Mouse (Mus musculus): ENCODE measurements around the gene Xcl1. TPM values are rescaled to one million over a fixed set of nuclear protein-coding genes. Genes with fewer than 3 reads are reported as not detected.
A peak's percentile ranks its signal among the peaks of the same experiment; 100 is the strongest.

The Xcl1 gene
- polyA plus RNA-seq, 1 experiment from 2014 or later: 0.52 TPM

- no peaks in the 10 kb centered on the region for H3K9me3 ChIP-seq
- no peaks in the 10 kb centered on the region for H3K27me3 ChIP-seq
- peak overlapping the region; percentile 46 for H3K4me3 ChIP-seq
- H3K4me2 ChIP-seq: peak overlapping the region; percentile 89
- H3K27ac ChIP-seq: no peak overlapping the region
- 32% methylated on average over 7 of the region's 7 CpGs for WGBS
- H3K9ac ChIP-seq: no peak overlapping the region
- no peaks in the 10 kb centered on the region for H3K36me3 ChIP-seq
- peaks cover 10% of the 10 kb centered on the region; the same call in 1 of the 2 replicates for H3K4me1 ChIP-seq
- no peak for ATAC-seq (ENCODE audit: borderline replicate concordance, extremely low read depth, low FRiP score, low TSS enrichment)
Measured at GRCm38 (mm10) chr1:164899506-164899905, 35.8 kb downstream of the Xcl1 start.

- Histone ChIP-seq H3K36me3 (no peaks in the 10 kb centered on the region), H3K9ac (peak overlapping the region; percentile 38; the same call in 1 of the 2 replicates), H3K4me2 (peak overlapping the region; percentile 89), H3K9me3 (no peaks in the 10 kb centered on the region), H3K4me3 (peak overlapping the region; percentile 46), H3K27ac (no peak overlapping the region), H3K4me1 (peaks cover 10% of the 10 kb centered on the region; the same call in 1 of the 2 replicates), H3K27me3 (no peaks in the 10 kb centered on the region)
- WGBS: under 1% methylated on average over 22 of the region's 22 CpGs
- ATAC-seq (ENCODE audit: borderline replicate concordance, extremely low read depth, low FRiP score, low TSS enrichment): peak; percentile 89
Measured at GRCm38 (mm10) chr1:164898846-164899351, 36.4 kb downstream of the Xcl1 start.

- no peak overlapping the region for H3K9ac ChIP-seq
Measured at GRCm38 (mm10) chr1:164897163-164897817, 38.0 kb downstream of the Xcl1 start.

GRCm38 (mm10) chr1:164896211-164897145, 38.8 kb downstream of the Xcl1 start:
- no peaks in the 10 kb centered on the region for H3K36me3 ChIP-seq
- no peak overlapping the region for H3K4me3 ChIP-seq
- H3K4me2 ChIP-seq: no peak overlapping the region; the same call in 1 of the 2 replicates
- H3K9me3 ChIP-seq: no peaks in the 10 kb centered on the region
- H3K9ac ChIP-seq: no peak overlapping the region
- H3K4me1 ChIP-seq: peaks cover 10% of the 10 kb centered on the region; the same call in 1 of the 2 replicates
- no peaks in the 10 kb centered on the region for H3K27me3 ChIP-seq
- 38% methylated on average over 16 of the region's 16 CpGs for WGBS
- H3K27ac ChIP-seq: no peak overlapping the region
- peak; percentile 74; the same call in 1 of the 2 replicates for ATAC-seq (ENCODE audit: borderline replicate concordance, extremely low read depth, low FRiP score, low TSS enrichment)

More at GRCm38 (mm10) chr1:164897163-164897817, 38.0 kb downstream of the Xcl1 start:
- Histone ChIP-seq H3K36me3 (no peaks in the 10 kb centered on the region), H3K27ac (no peak overlapping the region), H3K4me3 (no peak overlapping the region), H3K4me2 (no peak overlapping the region), H3K27me3 (no peaks in the 10 kb centered on the region), H3K4me1 (peaks cover 10% of the 10 kb centered on the region; the same call in 1 of the 2 replicates), H3K9me3 (no peaks in the 10 kb centered on the region)
- ATAC-seq (ENCODE audit: borderline replicate concordance, extremely low read depth, low FRiP score, low TSS enrichment): no peak
- WGBS: 27% methylated on average over 5 of the region's 5 CpGs

- H3K4me1 ChIP-seq: peaks cover 10% of the 10 kb centered on the region; the same call in 1 of the 2 replicates
- no peak overlapping the region for H3K27ac ChIP-seq
- H3K9me3 ChIP-seq: no peaks in the 10 kb centered on the region
- H3K36me3 ChIP-seq: no peaks in the 10 kb centered on the region
- no peak overlapping the region for H3K4me3 ChIP-seq
- WGBS: 59% methylated on average over 2 of the region's 2 CpGs
- no peak overlapping the region; the same call in 1 of the 2 replicates for H3K4me2 ChIP-seq
- ATAC-seq (ENCODE audit: borderline replicate concordance, extremely low read depth, low FRiP score, low TSS enrichment): no peak
- H3K9ac ChIP-seq: no peak overlapping the region
- H3K27me3 ChIP-seq: no peaks in the 10 kb centered on the region
Measured at GRCm38 (mm10) chr1:164895806-164896205, 39.5 kb downstream of the Xcl1 start.

GRCm38 (mm10) chr1:164890366-164890765, 45.0 kb downstream of the Xcl1 start:
- Histone ChIP-seq H3K4me2 (no peak overlapping the region), H3K4me3 (no peak overlapping the region), H3K4me1 (no peaks in the 10 kb centered on the region), H3K36me3 (no peaks in the 10 kb centered on the region), H3K27ac (no peak overlapping the region), H3K9me3 (no peaks in the 10 kb centered on the region), H3K9ac (no peak overlapping the region), H3K27me3 (no peaks in the 10 kb centered on the region)
- 75% methylated on average over 4 of the region's 4 CpGs for WGBS
- ATAC-seq (ENCODE audit: borderline replicate concordance, extremely low read depth, low FRiP score, low TSS enrichment): no peak

- no peaks in the 10 kb centered on the region for H3K36me3 ChIP-seq
- 38% methylated on average over 6 of the region's 6 CpGs for WGBS
- H3K27ac ChIP-seq: no peak overlapping the region
- H3K4me3 ChIP-seq: no peak overlapping the region
- no peak for ATAC-seq (ENCODE audit: borderline replicate concordance, extremely low read depth, low FRiP score, low TSS enrichment)
- H3K4me2 ChIP-seq: no peak overlapping the region
- no peaks in the 10 kb centered on the region for H3K27me3 ChIP-seq
- no peak overlapping the region for H3K9ac ChIP-seq
- no peaks in the 10 kb centered on the region for H3K4me1 ChIP-seq
- H3K9me3 ChIP-seq: no peaks in the 10 kb centered on the region
Measured at GRCm38 (mm10) chr1:164888563-164888962, 46.8 kb downstream of the Xcl1 start.

GRCm38 (mm10) chr1:164887775-164888174, 47.6 kb downstream of the Xcl1 start:
- Histone ChIP-seq H3K36me3 (no peaks in the 10 kb centered on the region), H3K27ac (no peak overlapping the region), H3K4me2 (no peak overlapping the region), H3K4me1 (no peaks in the 10 kb centered on the region), H3K9ac (no peak overlapping the region), H3K9me3 (no peaks in the 10 kb centered on the region), H3K27me3 (no peaks in the 10 kb centered on the region), H3K4me3 (no peak overlapping the region)
- no peak for ATAC-seq (ENCODE audit: borderline replicate concordance, extremely low read depth, low FRiP score, low TSS enrichment)
- 68% methylated on average over 2 of the region's 2 CpGs for WGBS

- Histone ChIP-seq H3K36me3 (no peaks in the 10 kb centered on the region), H3K27ac (no peak overlapping the region), H3K4me2 (no peak overlapping the region), H3K4me1 (no peaks in the 10 kb centered on the region), H3K9ac (no peak overlapping the region), H3K27me3 (no peaks in the 10 kb centered on the region), H3K4me3 (no peak overlapping the region), H3K9me3 (no peaks in the 10 kb centered on the region)
- WGBS: 67% methylated on average over 3 of the region's 3 CpGs
- ATAC-seq (ENCODE audit: borderline replicate concordance, extremely low read depth, low FRiP score, low TSS enrichment): no peak
Measured at GRCm38 (mm10) chr1:164881891-164882290, 53.4 kb downstream of the Xcl1 start.
